Mouse (Mus musculus) C2C12 (cell line): ENCODE measurements at regions not wholly inside any gene's neighbourhood (a gene's known extent, or its start where the extent isn't known, plus 50 kb on each side); places are given as distances from the start of the nearest gene placed in this dataset.

Experiments
- CEBPB ChIP-seq: IDR thresholded peaks from one replicate; pipeline ENCODE4 v1.6.1; 2011; ENCODE audit warnings: low read depth, mild to moderate bottlenecking, control low read depth, moderate library complexity
- CTCF ChIP-seq: IDR thresholded peaks from one replicate; pipeline ENCODE4 v1.5.1; 2011; ENCODE audit not compliant: control insufficient read depth, insufficient read depth, insufficient read length
- FOSL1 ChIP-seq: IDR thresholded peaks from one replicate; pipeline ENCODE4 v1.8.0; 2011; ENCODE audit warnings: mild to moderate bottlenecking, low read length; ENCODE audit not compliant: poor library complexity, insufficient read depth, severe bottlenecking
- MAX ChIP-seq: IDR thresholded peaks from one replicate; pipeline ENCODE4 v1.6.1; 2011; ENCODE audit warnings: mild to moderate bottlenecking, control low read depth
- MYOD1 ChIP-seq: IDR thresholded peaks from one replicate; pipeline ENCODE4 v1.6.1; 2011; ENCODE audit warnings: low read depth; ENCODE audit not compliant: control insufficient read depth, insufficient read length
- MYOG ChIP-seq: IDR thresholded peaks from one replicate; pipeline ENCODE4 v1.6.1; 2011; ENCODE audit not compliant: control insufficient read depth, insufficient read length; ENCODE audit errors: extremely low read depth

DNA sequence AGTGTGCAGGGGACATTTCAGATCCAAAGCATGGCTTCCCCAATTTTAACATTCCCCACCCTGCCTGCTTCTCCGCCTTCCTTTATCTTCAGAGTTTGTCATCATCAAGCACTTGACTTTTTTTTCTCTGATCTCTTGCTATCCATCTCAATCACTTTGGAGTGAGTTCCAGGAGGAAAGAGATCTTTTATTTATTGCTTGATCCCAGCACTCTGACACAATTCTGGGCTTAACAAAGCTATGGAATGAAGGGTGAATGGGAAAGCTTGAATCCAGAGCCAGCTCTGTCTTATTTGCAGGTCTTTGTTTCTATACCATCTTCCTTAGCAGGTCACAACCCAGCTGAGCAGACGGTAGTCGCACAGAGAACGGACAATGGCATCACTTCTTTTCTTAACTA, 81.0 kb upstream of the Cpm start:
- TF ChIP-seq FOSL1: no peak
- no peak for TF ChIP-seq CTCF
- TF ChIP-seq MAX: no peak
- TF ChIP-seq MYOG: no peak
- TF ChIP-seq CEBPB: no peak
- TF ChIP-seq MYOD1: no peak
